Mouse (Mus musculus) cortical plate, adult 2 months (tissue): ENCODE results near the gene Gm11273.
"Not testable (repeated sequence)": the region's sequence is repeated elsewhere in the genome, so short reads cannot be mapped to it uniquely, and the experiment has no call there.

Experiments used
- CTCF ChIP-seq: fragments of 200-500 bp; IDR thresholded peaks from 2 replicates; pipeline ENCODE4 v1.5.1; 2011; ENCODE audit warnings: mild to moderate bottlenecking, control low read depth, low read length; ENCODE audit not compliant: insufficient read depth; ENCODE audit errors: extremely low read depth
- POLR2A ChIP-seq: fragments of 200-500 bp; IDR thresholded peaks from 2 replicates; pipeline ENCODE4 v1.6.1; 2011; ENCODE audit warnings: mild to moderate bottlenecking, low read length, control low read depth; ENCODE audit not compliant: insufficient read depth; ENCODE audit errors: extremely low read depth

GRCm38 (mm10) chr13:21501182-21501581, at the start of gene Gm11273:
- not testable (repeated sequence) for TF ChIP-seq CTCF, POLR2A
